Mouse (Mus musculus) intestine, embryonic 14.5 days (tissue): ENCODE data around the gene T2. TPM values are rescaled to one million over a fixed set of nuclear protein-coding genes. Genes with fewer than 3 reads are reported as not detected.
"Not testable (repeated sequence)": the region's sequence is repeated elsewhere in the genome, so short reads cannot be mapped to it uniquely, and the experiment has no call there.

Experiments used
- ATAC-seq: fragments of 200-750 bp; cut with Nextera tagmentation; replicated peaks from 2 replicates; pipeline ENCODE4 v1.8.0; 2017; ENCODE audit warnings: low read depth, moderate number of reproducible peaks, moderate TSS enrichment, moderate library complexity; ENCODE audit not compliant: low FRiP score, low TSS enrichment
- DNase-seq: peaks from one replicate; pipeline ENCODE4 v3.0.0-alpha.2; 2018; ENCODE audit warnings: low spot score
- H3K27ac ChIP-seq: fragments of 300-500 bp; sonication (generic); 2 replicates; pipeline ENCODE4 v1.5.1; 2014; ENCODE audit warnings: low read depth, mild to moderate bottlenecking, control low read depth
- H3K27me3 ChIP-seq: fragments of 300-500 bp; sonication (generic); replicated peaks from 2 replicates; pipeline ENCODE4 v1.6.1; 2014; ENCODE audit warnings: low read length, control low read depth; ENCODE audit not compliant: control insufficient read depth, insufficient read depth
- H3K36me3 ChIP-seq: fragments of 300-500 bp; sonication (generic); 2 replicates; pipeline ENCODE4 v1.6.1; 2014; ENCODE audit warnings: low read length, control low read depth; ENCODE audit not compliant: control insufficient read depth, insufficient read depth
- H3K4me1 ChIP-seq: fragments of 300-500 bp; sonication (generic); replicated peaks from 2 replicates; pipeline ENCODE4 v1.6.1; 2014; ENCODE audit warnings: low read length, control low read depth, mixed read lengths; ENCODE audit not compliant: control insufficient read depth, insufficient read depth
- H3K4me2 ChIP-seq: fragments of 300-500 bp; sonication (generic); 2 replicates; pipeline ENCODE4 v1.6.1; 2014; ENCODE audit warnings: low read length
- H3K4me3 ChIP-seq: fragments of 300-500 bp; sonication (generic); 2 replicates; pipeline ENCODE4 v1.5.1; 2014; ENCODE audit warnings: low read depth, low read length, control low read depth, mixed read lengths
- H3K9ac ChIP-seq: fragments of 300-500 bp; sonication (generic); 2 replicates; pipeline ENCODE4 v1.6.1; 2014; ENCODE audit warnings: mild to moderate bottlenecking, low read length
- H3K9me3 ChIP-seq: fragments of 300-500 bp; sonication (generic); 2 replicates; pipeline ENCODE4 v1.6.1; 2016; ENCODE audit warnings: low read length, control low read depth; ENCODE audit not compliant: control insufficient read depth
- WGBS: fragments of 180-500 bp; shearing (Covaris S2); extraction: QIAGEN DNeasy Blood & Tissue Kit; methylation state at CpG from one replicate; pipeline ENCODE4 v1.1.7; 2014; 5-methylcytosine and 5-hydroxymethylcytosine counted together
- polyA plus RNA-seq: library from polyadenylated mRNA; unstranded; fragments of >200 nt; fragmentation: Nextera tagmentation; extraction: Ambion mirVana; gene quantifications from 2 replicates; pipeline ENCODE4 v1.2.1, GENCODE M21; 2014

The T2 gene
- polyA plus RNA-seq, 1 experiment from 2014 or later, result 0.35 TPM

DNA sequence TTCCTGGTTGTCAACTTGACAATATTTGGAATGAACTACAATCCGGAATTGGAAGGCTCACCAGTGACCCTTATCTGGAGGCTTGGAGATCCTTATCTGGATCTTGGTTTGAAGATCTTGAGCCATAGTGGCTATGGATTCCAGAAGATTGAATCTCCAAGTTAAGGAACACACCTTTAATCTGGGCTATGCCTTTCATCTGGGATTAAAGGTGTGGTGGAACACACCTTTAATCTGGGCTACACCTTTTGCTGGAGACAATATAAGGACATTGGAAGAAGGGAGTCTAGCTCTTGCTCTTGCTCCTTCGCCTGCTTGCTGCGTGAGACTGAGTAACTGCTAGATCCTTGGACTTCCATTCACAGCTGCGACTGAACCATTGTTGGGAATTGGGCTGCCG lies 18.6 kb upstream of the T2 start, which contains the start of gene Prr18:
TSS of gene Prr18 (plus strand) at position 301 of the 400 bp plus-strand sequence.
- peaks cover 39% of the 10 kb centered on the region for H3K27me3 ChIP-seq
- not testable (repeated sequence) for ATAC-seq, H3K4me3 ChIP-seq, H3K9ac ChIP-seq, DNase-seq, H3K9me3 ChIP-seq, H3K27ac ChIP-seq, H3K4me1 ChIP-seq, H3K4me2 ChIP-seq, H3K36me3 ChIP-seq
- WGBS, result no CpG with 5 or more reads among the region's 5 CpGs

DNA sequence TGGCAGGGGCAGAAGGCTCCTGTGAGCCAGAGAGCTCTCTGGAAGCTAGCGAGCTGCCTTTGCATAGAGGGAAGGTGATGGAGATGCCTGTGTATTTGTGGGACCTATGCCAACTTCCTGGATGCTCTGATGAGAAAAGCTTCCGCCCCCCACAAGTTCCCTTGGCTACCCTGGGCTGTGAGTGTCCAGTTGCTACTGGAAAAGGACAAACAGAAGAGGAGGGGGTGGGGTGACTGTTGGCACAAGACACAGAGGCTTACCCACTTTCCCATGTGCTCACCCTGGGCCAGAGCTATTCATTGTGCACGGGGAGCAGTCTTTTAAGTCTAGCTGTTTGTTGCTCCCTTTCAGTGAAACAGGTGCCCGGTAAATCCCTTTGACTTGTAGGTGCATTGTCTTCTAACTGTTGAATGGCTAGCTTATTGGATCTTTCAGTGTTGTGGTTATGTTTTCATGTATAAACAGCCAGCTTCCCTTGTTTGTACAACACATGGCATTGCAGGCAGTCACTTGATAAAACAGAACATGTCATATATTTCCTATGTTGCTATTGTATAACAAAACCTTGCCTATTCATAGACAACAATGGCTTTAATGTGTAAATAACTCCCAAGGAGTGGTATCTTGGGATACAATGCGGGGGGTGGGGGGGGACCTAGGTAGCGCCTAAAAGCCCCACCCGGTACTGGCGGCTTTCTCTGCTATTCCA lies 16.0 kb upstream of the T2 start:
- DNase-seq, result no peak
- no peak overlapping the region for H3K9ac ChIP-seq
- peaks cover 4% of the 10 kb centered on the region; the same call in 1 of the 2 replicates for H3K4me1 ChIP-seq

DNA sequence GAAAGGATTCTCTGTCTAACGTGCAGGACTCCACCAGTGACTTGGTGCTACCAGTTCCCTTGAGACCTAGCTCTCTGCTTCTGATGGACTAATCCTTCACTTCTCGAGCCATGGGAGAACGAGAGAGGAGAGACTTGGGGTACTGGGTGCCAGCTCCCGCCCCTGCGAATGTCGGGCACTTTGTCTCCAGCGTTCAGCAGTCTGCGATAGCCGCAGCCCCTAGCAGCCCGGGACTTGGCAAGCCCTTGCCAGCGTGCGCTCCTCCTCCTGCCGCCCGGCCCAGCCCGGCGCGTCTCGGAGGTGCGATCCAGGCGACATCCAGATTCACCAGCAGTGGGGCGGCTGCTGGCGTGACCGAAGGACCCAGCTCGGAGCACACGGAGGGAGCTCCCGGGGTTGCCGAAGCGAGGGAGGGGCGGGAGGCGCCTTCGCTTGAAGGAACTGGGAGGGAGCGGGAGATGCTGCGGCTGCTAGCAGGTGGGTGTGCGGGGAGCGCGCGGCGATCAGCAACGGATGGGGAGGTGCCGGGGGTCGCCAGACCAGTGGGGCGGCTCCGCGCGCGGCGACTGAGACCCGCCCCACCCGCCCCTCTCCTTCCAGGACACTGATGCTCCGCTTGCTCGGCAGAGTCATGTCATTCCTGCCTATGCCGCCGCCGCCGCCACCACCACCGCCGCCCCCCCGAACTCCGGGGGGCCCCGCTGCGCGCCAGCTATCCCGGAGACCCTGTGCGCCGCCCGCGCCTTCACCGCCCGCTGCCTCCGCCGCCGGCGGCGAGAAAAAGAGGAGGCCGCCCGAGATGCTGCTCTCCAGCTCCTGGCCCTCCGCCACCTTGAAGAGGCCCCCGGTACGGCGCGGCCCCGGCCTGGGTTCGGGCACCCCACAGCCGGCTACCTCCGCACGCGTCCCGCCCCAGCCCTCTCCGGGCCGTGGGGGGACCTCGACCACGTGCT lies 15.1 kb upstream of the T2 start:
- ATAC-seq (peak; percentile 79), DNase-seq (peak; percentile 73)
- Histone ChIP-seq H3K9ac (peak overlapping the region; percentile 43), H3K9me3 (no peaks in the 10 kb centered on the region), H3K4me3 (peak overlapping the region; percentile 51), H3K4me1 (peaks cover 4% of the 10 kb centered on the region; the same call in 1 of the 2 replicates), H3K36me3 (no peaks in the 10 kb centered on the region), H3K4me2 (peak overlapping the region; percentile 98), H3K27ac (no peak overlapping the region), H3K27me3 (peaks cover 47% of the 10 kb centered on the region)
- WGBS, result under 1% methylated on average over 46 of the region's 92 CpGs

More for the DNA sequence above, 16.0 kb upstream of the T2 start:
- H3K36me3 ChIP-seq, result no peaks in the 10 kb centered on the region
- ATAC-seq, result no peak
- peak overlapping the region; percentile 98 for H3K4me2 ChIP-seq
- no peaks in the 10 kb centered on the region for H3K9me3 ChIP-seq
- H3K27me3 ChIP-seq, result peaks cover 47% of the 10 kb centered on the region
- H3K4me3 ChIP-seq, result peak overlapping the region; percentile 51
- no peak overlapping the region for H3K27ac ChIP-seq
- 27% methylated on average over 8 of the region's 8 CpGs for WGBS

DNA sequence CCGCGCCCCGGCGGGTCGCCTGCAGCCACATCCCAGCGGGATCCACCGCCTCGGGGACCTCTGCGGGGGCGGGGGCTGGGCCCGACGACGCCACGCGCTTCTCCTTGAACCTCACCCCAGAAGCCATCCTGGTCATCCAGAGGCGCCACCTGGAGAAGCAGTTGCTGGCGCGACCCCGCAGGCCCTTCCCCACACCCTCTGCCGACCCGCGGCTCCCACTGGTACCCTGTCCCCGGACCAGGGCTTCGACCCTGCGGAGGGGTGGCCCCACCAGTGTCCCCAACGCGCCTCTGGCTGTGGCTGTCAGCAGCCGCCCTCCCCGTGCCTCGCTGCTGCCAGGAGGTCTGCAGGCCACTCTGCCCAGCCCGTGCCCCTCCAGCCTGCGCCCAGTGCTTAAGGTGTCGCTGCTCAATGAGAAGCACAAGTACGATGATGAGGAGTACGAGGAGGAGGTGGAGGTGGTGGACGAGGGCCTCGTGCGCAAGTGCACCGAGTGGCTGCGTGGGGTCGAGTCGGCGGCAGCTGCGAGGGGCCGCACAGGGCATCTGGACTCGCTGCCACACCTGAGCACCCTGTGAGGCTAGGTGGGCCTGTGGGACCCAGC lies 14.3 kb upstream of the T2 start:
- peak overlapping the region; percentile 43 for H3K9ac ChIP-seq
- H3K4me2 ChIP-seq, result peak overlapping the region; percentile 98
- no peak overlapping the region for H3K27ac ChIP-seq
- H3K4me1 ChIP-seq, result peaks cover 4% of the 10 kb centered on the region; the same call in 1 of the 2 replicates
- H3K27me3 ChIP-seq, result peaks cover 47% of the 10 kb centered on the region
- peak; percentile 62 for DNase-seq
- H3K4me3 ChIP-seq, result peak overlapping the region; percentile 51
- H3K36me3 ChIP-seq, result no peaks in the 10 kb centered on the region
- H3K9me3 ChIP-seq, result no peaks in the 10 kb centered on the region
- ATAC-seq, result peak; percentile 32; the same call in 1 of the 2 replicates
- 10% methylated on average over 42 of the region's 46 CpGs for WGBS

DNA sequence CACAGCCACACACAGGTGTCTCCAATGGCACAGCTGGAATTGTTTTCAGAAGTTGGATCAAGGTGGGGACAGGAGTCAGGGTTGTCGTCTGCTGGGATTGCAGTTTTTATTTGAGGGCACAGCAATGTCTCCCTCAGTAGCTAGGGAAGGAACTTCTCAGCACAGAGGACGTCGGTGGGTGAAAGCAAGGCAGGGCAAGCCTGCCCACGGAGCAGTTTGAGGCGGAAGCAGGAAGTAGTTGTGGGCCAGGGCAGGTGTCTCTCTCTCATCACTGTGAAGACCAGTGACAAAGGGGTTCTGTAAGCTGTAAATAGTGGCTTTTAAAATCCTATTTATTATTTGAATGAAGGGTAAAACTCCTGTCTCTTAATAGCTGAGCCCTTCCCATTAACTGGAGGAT lies 13.1 kb upstream of the T2 start:
- Histone ChIP-seq H3K9ac (no peak overlapping the region), H3K4me3 (no peak overlapping the region), H3K27me3 (peaks cover 47% of the 10 kb centered on the region), H3K9me3 (no peaks in the 10 kb centered on the region), H3K36me3 (no peaks in the 10 kb centered on the region), H3K4me2 (no peak overlapping the region), H3K4me1 (peaks cover 4% of the 10 kb centered on the region; the same call in 1 of the 2 replicates), H3K27ac (no peak overlapping the region)
- ATAC-seq (no peak), DNase-seq (no peak)
- WGBS, result 46% methylated on average over 5 of the region's 5 CpGs

DNA sequence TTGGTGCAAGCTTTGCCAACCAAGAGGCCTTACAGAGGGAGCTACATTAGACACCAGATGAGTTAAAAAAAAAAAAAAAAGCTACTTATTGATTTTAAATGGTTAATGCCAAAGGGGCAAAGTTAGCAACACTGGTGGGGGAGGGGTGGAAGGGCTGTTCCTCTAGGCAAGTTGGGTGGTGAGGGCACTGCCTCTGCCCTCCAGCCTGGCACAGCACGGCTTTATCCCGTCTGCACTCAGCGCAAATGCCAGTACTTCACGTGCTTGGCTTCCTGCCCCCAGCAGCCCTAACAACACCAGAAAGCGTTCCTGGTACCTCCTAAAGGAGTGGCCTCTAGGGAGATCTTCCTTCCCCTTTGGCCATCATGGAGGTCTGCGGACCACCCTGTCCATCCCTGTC lies 12.4 kb upstream of the T2 start:
- Histone ChIP-seq H3K27ac (no peak overlapping the region), H3K4me3 (no peak overlapping the region), H3K36me3 (no peaks in the 10 kb centered on the region), H3K9ac (no peak overlapping the region), H3K27me3 (peaks cover 45% of the 10 kb centered on the region), H3K9me3 (no peaks in the 10 kb centered on the region), H3K4me1 (peaks cover 4% of the 10 kb centered on the region; the same call in 1 of the 2 replicates), H3K4me2 (no peak overlapping the region)
- WGBS, result 80% methylated on average over 6 of the region's 6 CpGs
- DNase-seq, result no peak
- ATAC-seq, result no peak

DNA sequence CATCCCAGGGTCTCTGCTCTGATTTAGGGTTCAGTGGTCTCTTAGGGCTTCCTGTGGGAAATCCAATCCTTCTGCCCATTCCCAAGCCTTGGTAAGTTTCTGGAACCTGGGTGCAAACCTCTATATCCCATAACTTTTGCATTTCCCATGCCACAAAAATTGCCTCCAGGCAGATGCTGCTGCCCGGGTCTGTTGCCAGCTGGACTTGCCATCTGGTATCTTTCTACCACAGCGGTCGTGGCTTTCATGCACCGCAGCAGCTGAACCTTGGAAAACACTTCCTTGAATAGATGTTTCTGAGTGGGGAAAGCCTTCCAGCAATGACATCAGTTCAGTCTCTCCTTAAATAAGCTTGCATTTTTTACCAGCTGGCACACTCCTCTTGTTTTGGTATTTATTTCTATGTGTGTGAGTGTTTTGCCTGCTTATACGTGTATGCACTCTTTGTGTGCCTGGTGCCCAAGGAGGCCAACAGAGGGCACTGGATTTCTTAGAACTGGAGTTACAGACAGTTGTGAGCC lies 8.0 kb upstream of the T2 start:
- no peak overlapping the region for H3K4me3 ChIP-seq
- no peak for ATAC-seq
- DNase-seq, result no peak
- no peaks in the 10 kb centered on the region for H3K4me1 ChIP-seq
- H3K9ac ChIP-seq, result no peak overlapping the region
- H3K4me2 ChIP-seq, result no peak overlapping the region
- no peaks in the 10 kb centered on the region for H3K36me3 ChIP-seq
- H3K27ac ChIP-seq, result no peak overlapping the region
- no peaks in the 10 kb centered on the region for H3K9me3 ChIP-seq
- peaks cover 1% of the 10 kb centered on the region for H3K27me3 ChIP-seq
- 84% methylated on average over 5 of the region's 5 CpGs for WGBS

DNA sequence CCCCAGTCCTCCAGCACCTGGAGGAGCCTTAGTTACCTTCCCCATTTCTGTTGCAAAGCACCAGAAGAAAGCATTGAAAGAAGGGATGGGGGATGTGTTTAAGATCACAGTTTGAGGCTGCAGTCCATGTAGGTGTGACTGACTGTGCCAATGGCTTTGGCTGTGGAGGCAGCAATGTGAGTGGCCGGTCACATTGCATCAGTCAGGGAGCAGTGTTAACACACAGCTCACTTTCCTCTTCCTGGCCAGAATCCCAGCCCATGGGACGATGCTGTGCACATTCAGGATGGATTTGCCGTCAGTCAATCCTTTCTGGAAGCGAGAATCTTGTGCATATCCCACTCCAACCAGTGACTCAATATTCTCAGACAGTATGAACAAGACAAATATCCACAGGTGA lies 6.9 kb upstream of the T2 start:
- no peak overlapping the region for H3K4me2 ChIP-seq
- DNase-seq (no peak), ATAC-seq (no peak)
- H3K36me3 ChIP-seq, result no peaks in the 10 kb centered on the region
- H3K9ac ChIP-seq, result no peak overlapping the region
- no peaks in the 10 kb centered on the region for H3K4me1 ChIP-seq
- 88% methylated on average over 4 of the region's 4 CpGs for WGBS
- H3K27ac ChIP-seq, result no peak overlapping the region
- no peak overlapping the region for H3K4me3 ChIP-seq
- H3K9me3 ChIP-seq, result no peaks in the 10 kb centered on the region
- H3K27me3 ChIP-seq, result no peaks in the 10 kb centered on the region
